Mouse (Mus musculus): Measurements from ENCODE around the gene Cmtm4. TPM values are rescaled to one million over a fixed set of nuclear protein-coding genes. Genes with fewer than 3 reads are reported as not detected.

The Cmtm4 gene
- polyA plus RNA-seq (2012; ENCODE audit: insufficient read depth, insufficient read length, missing spikeins): 21.5 and 32.4 TPM in 2 replicates

GRCm38 (mm10) chr8:104395703-104396357 lies at the start of gene Cmtm4:
TSS of gene Cmtm4 (minus strand) at chr8:104395807.
- Histone ChIP-seq H3K4me1 (ENCODE audit: control insufficient read depth, insufficient read depth, insufficient read length, low read length) (peaks cover 4% of the 10 kb centered on the region), H3K4me3 (ENCODE audit: insufficient read depth, low read depth, low read length) (peak within 1 kb of the TSS; percentile 97), H3K27ac (replicated peaks; ENCODE audit: low read depth, low read length) (peak within 1 kb of the TSS; percentile 79)

GRCm38 (mm10) chr8:104445248-104445647 lies 49.6 kb upstream of the Cmtm4 start:
- H3K27ac ChIP-seq (replicated peaks; ENCODE audit: low read depth, low read length): no peak overlapping the region
- peaks cover 3% of the 10 kb centered on the region for H3K4me1 ChIP-seq (ENCODE audit: control insufficient read depth, insufficient read depth, insufficient read length, low read length)
- no peak overlapping the region for H3K4me3 ChIP-seq (ENCODE audit: insufficient read depth, low read depth, low read length)

- Histone ChIP-seq H3K27ac (replicated peaks; ENCODE audit: low read depth, low read length) (no peak overlapping the region), H3K4me3 (ENCODE audit: insufficient read depth, low read depth, low read length) (peak overlapping the region; percentile 93; the same call in 1 of the 2 replicates)
These were observed 47.6 kb upstream of the Cmtm4 start for GRCm38 (mm10) chr8:104443125-104443679.

GRCm38 (mm10) chr8:104442299-104443124 lies 46.9 kb upstream of the Cmtm4 start, which contains the start of gene Dync1li2:
TSS of gene Dync1li2 (minus strand) at chr8:104443047.
- H3K4me1 ChIP-seq (ENCODE audit: control insufficient read depth, insufficient read depth, insufficient read length, low read length): peaks cover 3% of the 10 kb centered on the region
- H3K27ac ChIP-seq (replicated peaks; ENCODE audit: low read depth, low read length): peak within 1 kb of the TSS; percentile 95

More at GRCm38 (mm10) chr8:104443125-104443679, 47.6 kb upstream of the Cmtm4 start:
- H3K4me1 ChIP-seq (ENCODE audit: control insufficient read depth, insufficient read depth, insufficient read length, low read length): peaks cover 3% of the 10 kb centered on the region

GRCm38 (mm10) chr8:104441613-104442012 lies 46.0 kb upstream of the Cmtm4 start:
- Histone ChIP-seq H3K4me1 (ENCODE audit: control insufficient read depth, insufficient read depth, insufficient read length, low read length) (peaks cover 4% of the 10 kb centered on the region), H3K27ac (replicated peaks; ENCODE audit: low read depth, low read length) (peak overlapping the region; percentile 95; the same call in 1 of the 2 replicates), H3K4me3 (ENCODE audit: insufficient read depth, low read depth, low read length) (peak overlapping the region; percentile 93)

More at GRCm38 (mm10) chr8:104442299-104443124, 46.9 kb upstream of the Cmtm4 start, which contains the start of gene Dync1li2:
- peak within 1 kb of the TSS; percentile 93 for H3K4me3 ChIP-seq (ENCODE audit: insufficient read depth, low read depth, low read length)

GRCm38 (mm10) chr8:104439461-104439860 lies 43.9 kb upstream of the Cmtm4 start:
- Histone ChIP-seq H3K4me1 (ENCODE audit: control insufficient read depth, insufficient read depth, insufficient read length, low read length) (peaks cover 16% of the 10 kb centered on the region), H3K4me3 (ENCODE audit: insufficient read depth, low read depth, low read length) (no peak overlapping the region), H3K27ac (replicated peaks; ENCODE audit: low read depth, low read length) (no peak overlapping the region)

DNA sequence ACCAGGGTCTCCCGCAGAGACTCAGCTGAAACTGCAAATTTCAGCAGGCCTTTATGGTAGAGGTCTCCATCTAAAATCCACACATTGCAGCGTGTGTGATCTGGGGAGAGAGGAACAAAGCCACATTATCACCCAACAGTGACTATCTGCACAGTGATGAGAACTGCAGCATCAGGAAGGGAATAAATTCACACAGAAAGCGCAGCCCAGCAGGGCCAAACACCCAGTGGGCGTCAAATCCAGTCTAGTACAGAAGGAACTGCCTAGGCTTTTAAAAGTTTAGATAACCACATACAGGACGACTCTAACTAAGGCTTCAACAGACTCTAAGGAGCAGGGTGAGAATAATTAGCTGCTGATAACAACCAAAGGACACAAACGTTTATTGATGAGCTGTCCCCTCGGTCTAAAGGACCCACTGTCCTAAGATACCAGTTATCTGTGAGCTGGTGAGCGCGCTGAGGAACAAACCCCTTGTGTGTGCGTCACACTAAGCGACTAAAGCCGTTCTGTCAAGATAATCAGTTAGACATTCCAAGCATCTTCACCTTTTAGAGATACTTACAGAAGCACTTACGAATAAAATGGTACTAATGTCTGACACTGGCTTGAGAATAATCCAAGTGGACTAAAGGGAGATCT lies 42.0 kb upstream of the Cmtm4 start:
- no peak overlapping the region for H3K4me3 ChIP-seq (ENCODE audit: insufficient read depth, low read depth, low read length)
- H3K27ac ChIP-seq (replicated peaks; ENCODE audit: low read depth, low read length): no peak overlapping the region

GRCm38 (mm10) chr8:104436591-104436990 lies 41.0 kb upstream of the Cmtm4 start:
- Histone ChIP-seq H3K4me3 (ENCODE audit: insufficient read depth, low read depth, low read length) (no peak overlapping the region), H3K4me1 (ENCODE audit: control insufficient read depth, insufficient read depth, insufficient read length, low read length) (peaks cover 16% of the 10 kb centered on the region), H3K27ac (replicated peaks; ENCODE audit: low read depth, low read length) (peak overlapping the region; percentile 93)

More for the DNA sequence above, 42.0 kb upstream of the Cmtm4 start:
- peaks cover 16% of the 10 kb centered on the region for H3K4me1 ChIP-seq (ENCODE audit: control insufficient read depth, insufficient read depth, insufficient read length, low read length)

DNA sequence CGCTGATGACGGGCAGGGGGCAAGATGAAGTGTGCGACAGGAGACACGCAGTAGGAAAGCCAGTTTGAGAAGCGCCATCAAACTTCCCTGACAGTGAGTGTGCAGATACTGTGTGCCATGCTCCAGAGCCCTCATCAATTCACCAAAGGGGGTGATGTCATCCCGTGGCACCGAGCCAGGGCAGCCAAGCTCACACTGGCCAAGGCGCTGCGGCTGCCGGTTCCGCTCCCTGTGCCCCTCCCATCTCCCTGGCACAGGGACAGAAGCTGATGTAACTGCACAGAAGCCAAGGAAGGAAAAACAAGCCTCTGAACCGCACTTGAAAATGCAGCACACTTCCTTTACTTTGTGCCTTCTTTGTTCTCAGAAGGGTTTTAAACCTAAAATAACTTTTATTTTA lies 40.4 kb upstream of the Cmtm4 start:
- Histone ChIP-seq H3K4me1 (ENCODE audit: control insufficient read depth, insufficient read depth, insufficient read length, low read length) (peaks cover 13% of the 10 kb centered on the region), H3K27ac (replicated peaks; ENCODE audit: low read depth, low read length) (peak overlapping the region; percentile 24; the same call in 1 of the 2 replicates), H3K4me3 (ENCODE audit: insufficient read depth, low read depth, low read length) (no peak overlapping the region)

DNA sequence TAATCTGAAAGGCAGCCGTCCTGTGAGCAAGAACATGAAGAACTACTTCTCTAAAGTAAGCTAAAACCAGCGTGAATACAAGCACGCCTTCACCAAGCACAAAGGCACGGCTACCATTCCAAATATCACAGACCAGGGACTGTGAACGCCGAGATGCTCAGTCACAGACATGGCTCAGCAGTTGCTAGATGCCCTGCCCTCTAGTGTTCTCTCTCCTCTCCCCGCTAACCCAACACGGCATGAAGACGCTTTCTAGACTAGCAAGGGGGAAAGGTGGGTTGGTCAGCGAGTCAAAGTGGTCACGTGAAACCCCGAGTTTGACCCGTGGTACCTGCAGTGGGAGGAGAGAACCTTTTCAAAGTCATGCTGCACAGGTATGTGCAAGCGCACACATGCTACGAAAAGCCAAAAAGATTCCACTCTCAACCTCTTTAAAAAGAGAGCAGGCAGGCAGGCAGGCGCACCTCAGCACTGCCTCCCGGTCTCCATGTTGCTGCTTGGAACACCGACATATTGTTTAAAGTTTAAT lies 39.3 kb upstream of the Cmtm4 start:
- no peak overlapping the region for H3K27ac ChIP-seq (replicated peaks; ENCODE audit: low read depth, low read length)
- H3K4me1 ChIP-seq (ENCODE audit: control insufficient read depth, insufficient read depth, insufficient read length, low read length): peaks cover 13% of the 10 kb centered on the region
- H3K4me3 ChIP-seq (ENCODE audit: insufficient read depth, low read depth, low read length): no peak overlapping the region

DNA sequence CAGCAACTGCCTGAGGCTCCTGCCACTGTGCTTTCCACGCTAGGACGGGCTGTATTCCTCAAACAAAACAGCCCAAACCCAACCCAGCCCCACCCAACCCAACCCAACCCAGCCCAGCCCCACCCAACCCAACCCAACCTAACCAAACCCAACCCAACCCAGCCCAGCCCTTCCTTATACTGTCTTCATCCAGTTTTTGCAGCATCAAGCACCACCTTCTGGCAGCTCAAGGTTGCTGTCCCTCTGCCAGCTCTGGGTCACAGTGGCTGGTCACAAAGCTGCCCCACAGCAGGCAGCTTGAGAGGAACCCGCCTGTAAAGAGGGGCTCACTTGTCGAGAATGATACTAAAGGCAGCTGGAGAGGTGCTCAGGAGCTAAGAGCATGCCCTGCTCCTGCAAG lies 38.7 kb upstream of the Cmtm4 start:
- no peak overlapping the region for H3K4me3 ChIP-seq (ENCODE audit: insufficient read depth, low read depth, low read length)
- H3K27ac ChIP-seq (replicated peaks; ENCODE audit: low read depth, low read length): no peak overlapping the region
- peaks cover 13% of the 10 kb centered on the region for H3K4me1 ChIP-seq (ENCODE audit: control insufficient read depth, insufficient read depth, insufficient read length, low read length)

DNA sequence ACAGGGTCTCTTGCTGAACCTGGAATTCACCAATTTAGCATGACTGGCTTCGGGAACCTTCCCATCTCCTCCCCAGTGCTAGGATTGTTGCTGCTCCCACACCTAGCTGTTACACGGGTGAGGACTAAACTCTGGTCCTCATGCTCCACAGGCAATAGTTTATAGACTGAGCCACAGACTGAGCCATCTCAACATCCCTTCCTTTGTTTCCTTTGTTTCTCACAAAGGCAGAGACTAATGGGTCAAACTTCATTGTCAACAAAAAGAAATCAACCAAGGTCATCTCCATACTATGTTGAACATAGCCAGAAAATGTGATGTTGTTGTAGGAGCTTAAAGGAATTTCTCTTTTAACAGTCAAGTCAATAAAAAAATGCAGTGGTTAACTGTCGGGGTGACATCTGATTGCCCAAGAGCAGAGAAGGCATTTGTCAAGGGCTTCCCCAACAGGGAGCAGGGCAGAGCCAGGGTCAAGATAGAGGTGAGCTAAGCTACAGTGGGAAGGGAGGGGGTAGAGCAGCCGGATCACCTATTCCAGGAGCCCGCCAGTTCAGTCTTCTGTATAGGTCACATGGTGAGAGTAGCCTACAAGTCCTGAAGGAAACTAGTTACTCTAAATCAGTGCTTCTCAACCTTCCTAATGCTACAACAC lies 37.7 kb upstream of the Cmtm4 start:
- no peak overlapping the region for H3K4me3 ChIP-seq (ENCODE audit: insufficient read depth, low read depth, low read length)

DNA sequence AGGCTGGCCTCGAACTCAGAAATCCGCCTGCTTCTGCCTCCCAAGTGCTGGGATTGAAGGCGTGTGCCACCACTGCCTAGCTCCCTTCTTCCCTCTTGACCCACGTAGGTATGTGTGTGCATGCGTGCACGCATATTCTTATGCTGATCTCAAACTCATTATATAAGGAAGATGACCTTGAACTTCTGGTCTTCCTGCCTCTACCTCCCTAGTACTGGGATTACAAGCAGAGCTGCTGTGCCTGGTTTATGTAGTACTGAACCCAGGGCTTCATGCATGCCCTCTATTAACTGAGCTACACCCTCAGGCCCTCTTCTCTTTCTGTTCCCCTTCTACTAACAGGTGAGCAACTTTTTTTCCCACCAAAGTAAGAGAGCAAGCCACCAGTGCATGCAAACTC lies 37.0 kb upstream of the Cmtm4 start:
- Histone ChIP-seq H3K4me3 (ENCODE audit: insufficient read depth, low read depth, low read length) (no peak overlapping the region), H3K4me1 (ENCODE audit: control insufficient read depth, insufficient read depth, insufficient read length, low read length) (peaks cover 13% of the 10 kb centered on the region), H3K27ac (replicated peaks; ENCODE audit: low read depth, low read length) (no peak overlapping the region)

More for the DNA sequence above, 37.7 kb upstream of the Cmtm4 start:
- H3K27ac ChIP-seq (replicated peaks; ENCODE audit: low read depth, low read length): no peak overlapping the region
- peaks cover 13% of the 10 kb centered on the region for H3K4me1 ChIP-seq (ENCODE audit: control insufficient read depth, insufficient read depth, insufficient read length, low read length)

DNA sequence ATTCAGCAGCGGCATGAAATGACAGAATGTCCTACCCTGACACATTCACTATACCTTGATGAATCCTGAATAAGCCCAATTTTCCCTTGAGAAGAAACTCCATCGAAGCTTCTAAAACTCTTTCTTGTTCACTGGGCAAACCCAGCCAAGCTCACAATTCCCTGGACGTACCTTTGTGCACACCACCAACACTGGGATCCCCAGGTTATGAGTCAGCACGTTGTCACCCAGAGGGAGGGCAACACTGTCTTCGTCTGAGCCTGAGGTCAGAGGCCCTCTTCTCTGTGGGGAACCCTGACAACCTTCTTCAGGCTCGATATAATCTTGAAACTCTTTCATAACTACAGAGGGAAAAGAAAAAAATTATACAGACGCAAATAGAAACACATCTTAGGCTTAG lies 34.6 kb upstream of the Cmtm4 start:
- H3K4me3 ChIP-seq (ENCODE audit: insufficient read depth, low read depth, low read length): no peak overlapping the region
- peaks cover 5% of the 10 kb centered on the region for H3K4me1 ChIP-seq (ENCODE audit: control insufficient read depth, insufficient read depth, insufficient read length, low read length)
- H3K27ac ChIP-seq (replicated peaks; ENCODE audit: low read depth, low read length): no peak overlapping the region
